Mouse (Mus musculus) bone marrow, adult 2 months (tissue): Measurements from ENCODE around the gene Wbp1l.

Source experiments
- CTCF ChIP-seq: fragments of 200-500 bp; IDR thresholded peaks from 2 replicates; pipeline ENCODE4 v1.5.1; 2011; ENCODE audit warnings: low read length, control low read depth; ENCODE audit not compliant: control insufficient read depth, insufficient read depth
- POLR2A ChIP-seq: fragments of 200-500 bp; IDR thresholded peaks from 2 replicates; pipeline ENCODE4 v1.6.1; 2011; ENCODE audit warnings: low read depth, mild to moderate bottlenecking, control low read depth, low read length, borderline replicate concordance; ENCODE audit not compliant: control insufficient read depth

- no peak for TF ChIP-seq POLR2A
- TF ChIP-seq CTCF, result no peak
Measured at GRCm38 (mm10) chr19:46631637-46632036, 32.8 kb downstream of the Wbp1l start.
